Mouse (Mus musculus): ENCODE data around the gene Olfr1352. TPM values are rescaled to one million over a fixed set of nuclear protein-coding genes. Genes with fewer than 3 reads are reported as not detected.
"Not testable (repeated sequence)": the region's sequence is repeated elsewhere in the genome, so short reads cannot be mapped to it uniquely, and the experiment has no call there.

The Olfr1352 gene
- not detected in 2 replicates for polyA plus RNA-seq (2012; rRNA removed)

- Histone ChIP-seq H3K4me1 (ENCODE audit: control insufficient read depth, insufficient read depth, low read length) (no peaks in the 10 kb centered on the region), H3K4me3 (ENCODE audit: control insufficient read depth, low read depth, low read length) (no peak within 1 kb of the TSS), H3K27me3 (ENCODE audit: control insufficient read depth, insufficient read depth, low read length) (no peaks in the 10 kb centered on the region), H3K27ac (ENCODE audit: control insufficient read depth, insufficient read depth, low read depth, low read length) (no peak within 1 kb of the TSS), H3K36me3 (ENCODE audit: control insufficient read depth, insufficient read depth, low read length) (no peaks in the 10 kb centered on the region)
- TF ChIP-seq CTCF (IDR thresholded peaks at IDR 0.05; ENCODE audit: control insufficient read depth, insufficient read depth, insufficient replicate concordance, low read depth, low read length) (no peak), POLR2A (IDR thresholded peaks at IDR 0.05; ENCODE audit: control insufficient read depth, low read depth, low read length) (no peak)
Measured at GRCm38 (mm10) chr10:78980750-78981149, at the start of gene Olfr1352. Gene Olfr1352 (plus strand): TSS chr10:78981050.

GRCm38 (mm10) chr10:78950336-78950735 lies 30.5 kb upstream of the Olfr1352 start, which contains the start of gene Olfr8:
Gene Olfr8 (plus strand): TSS chr10:78950636.
- not testable (repeated sequence) for H3K4me1 ChIP-seq (ENCODE audit: control insufficient read depth, insufficient read depth, low read length); H3K27ac ChIP-seq (ENCODE audit: control insufficient read depth, insufficient read depth, low read depth, low read length); H3K36me3 ChIP-seq (ENCODE audit: control insufficient read depth, insufficient read depth, low read length); H3K4me3 ChIP-seq (ENCODE audit: control insufficient read depth, low read depth, low read length); H3K27me3 ChIP-seq (ENCODE audit: control insufficient read depth, insufficient read depth, low read length)

- H3K27ac ChIP-seq (ENCODE audit: control insufficient read depth, insufficient read depth, low read depth, low read length); H3K36me3 ChIP-seq (ENCODE audit: control insufficient read depth, insufficient read depth, low read length); H3K27me3 ChIP-seq (ENCODE audit: control insufficient read depth, insufficient read depth, low read length); H3K4me3 ChIP-seq (ENCODE audit: control insufficient read depth, low read depth, low read length); H3K4me1 ChIP-seq (ENCODE audit: control insufficient read depth, insufficient read depth, low read length): not testable (repeated sequence)
Measured at GRCm38 (mm10) chr10:78963009-78963408, 17.8 kb upstream of the Olfr1352 start, which contains the start of gene Olfr1353. Gene Olfr1353 (plus strand): TSS chr10:78963309.

- H3K27me3 ChIP-seq (ENCODE audit: control insufficient read depth, insufficient read depth, low read length) = no peaks in the 10 kb centered on the region
- H3K4me1 ChIP-seq (ENCODE audit: control insufficient read depth, insufficient read depth, low read length) = no peaks in the 10 kb centered on the region
- TF ChIP-seq POLR2A (IDR thresholded peaks at IDR 0.05; ENCODE audit: control insufficient read depth, low read depth, low read length) = no peak
- H3K36me3 ChIP-seq (ENCODE audit: control insufficient read depth, insufficient read depth, low read length) = no peaks in the 10 kb centered on the region
- H3K4me3 ChIP-seq (ENCODE audit: control insufficient read depth, low read depth, low read length) = no peak within 1 kb of the TSS
- no peak within 1 kb of the TSS for H3K27ac ChIP-seq (ENCODE audit: control insufficient read depth, insufficient read depth, low read depth, low read length)
Measured at GRCm38 (mm10) chr10:79012172-79012571, 31.3 kb downstream of the Olfr1352 start, which contains the start of gene Olfr1351. Gene Olfr1351 (plus strand): TSS chr10:79012472.

GRCm38 (mm10) chr10:79028441-79028840 lies 47.6 kb downstream of the Olfr1352 start, which contains the start of gene Olfr57:
Gene Olfr57 (plus strand): TSS chr10:79028741.
- H3K27me3 ChIP-seq (ENCODE audit: control insufficient read depth, insufficient read depth, low read length) = no peaks in the 10 kb centered on the region
- H3K4me1 ChIP-seq (ENCODE audit: control insufficient read depth, insufficient read depth, low read length) = no peaks in the 10 kb centered on the region
- H3K4me3 ChIP-seq (ENCODE audit: control insufficient read depth, low read depth, low read length) = no peak within 1 kb of the TSS
- TF ChIP-seq POLR2A (IDR thresholded peaks at IDR 0.05; ENCODE audit: control insufficient read depth, low read depth, low read length) = no peak
- no peak for TF ChIP-seq CTCF (IDR thresholded peaks at IDR 0.05; ENCODE audit: control insufficient read depth, insufficient read depth, insufficient replicate concordance, low read depth, low read length)
- no peak within 1 kb of the TSS for H3K27ac ChIP-seq (ENCODE audit: control insufficient read depth, insufficient read depth, low read depth, low read length)
- no peaks in the 10 kb centered on the region for H3K36me3 ChIP-seq (ENCODE audit: control insufficient read depth, insufficient read depth, low read length)

Other genes starting within 250 kb of the Olfr1352 start
- 93.9 and 119 TPM in 2 replicates for gene Ccdc105, start 228.0 kb upstream of the Olfr1352 start, polyA plus RNA-seq (2012; rRNA removed)
- gene Slc1a6, start 200.6 kb upstream of the Olfr1352 start, polyA plus RNA-seq (2012; rRNA removed) = 0.65 and 0.85 TPM in 2 replicates
- gene Olfr1356, start 128.9 kb upstream of the Olfr1352 start, polyA plus RNA-seq (2012; rRNA removed) = not detected in 2 replicates
- not detected in 2 replicates for gene Olfr1355, start 105.5 kb upstream of the Olfr1352 start, polyA plus RNA-seq (2012; rRNA removed)
- not detected in 2 replicates for gene Olfr1354, start 67.9 kb upstream of the Olfr1352 start, polyA plus RNA-seq (2012; rRNA removed)
- gene Olfr8, start 30.4 kb upstream of the Olfr1352 start, polyA plus RNA-seq (2012; rRNA removed) = not detected in 2 replicates
- gene Olfr1353, start 17.7 kb upstream of the Olfr1352 start, polyA plus RNA-seq (2012; rRNA removed) = not detected in 2 replicates
- not detected in 2 replicates for gene Olfr1351, start 31.4 kb downstream of the Olfr1352 start, polyA plus RNA-seq (2012; rRNA removed)
- gene Olfr57, start 47.7 kb downstream of the Olfr1352 start, polyA plus RNA-seq (2012; rRNA removed) = 0.12 and 0.19 TPM in 2 replicates
- gene 2610008E11Rik, start 116.5 kb downstream of the Olfr1352 start, polyA plus RNA-seq (2012; rRNA removed) = 0.64 and 0.86 TPM in 2 replicates
- gene Vmn2r80, start 167.7 kb downstream of the Olfr1352 start, polyA plus RNA-seq (2012; rRNA removed) = not detected in 2 replicates